Mouse (Mus musculus): ENCODE data around the gene Tbc1d7.

DNA sequence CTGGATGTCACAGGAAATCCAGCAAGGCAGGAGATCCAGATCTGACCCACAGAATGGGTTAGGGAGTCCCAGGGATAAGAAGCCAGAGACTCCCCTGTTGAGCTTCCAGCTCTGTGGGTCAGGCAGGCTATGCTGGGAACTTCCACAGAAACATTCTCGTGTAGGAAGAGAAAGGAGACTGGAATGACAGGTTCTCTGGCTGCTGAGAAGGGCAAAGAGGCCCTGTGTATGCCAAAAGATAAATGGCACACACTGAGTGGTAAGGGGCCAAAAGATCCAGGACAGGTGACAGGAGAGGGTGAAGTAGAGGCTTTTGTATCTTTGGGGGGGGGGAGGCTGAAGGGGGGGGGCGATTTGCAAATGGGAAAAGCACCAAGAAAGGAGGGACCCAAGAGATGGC lies 20.0 kb upstream of the Tbc1d7 start:
- TF ChIP-seq GATA1 (IDR thresholded peaks at IDR 0.05; ENCODE audit: borderline replicate concordance, low read length) = no peak
- no peak for TF ChIP-seq FLI1 (IDR thresholded peaks at IDR 0.05; ENCODE audit: low read length)

Data from megakaryocyte, embryonic 14.5 days (primary cell).